Mouse (Mus musculus): ENCODE data around the gene Klhl40. TPM values are rescaled to one million over a fixed set of nuclear protein-coding genes. Genes with fewer than 3 reads are reported as not detected.

The Klhl40 gene
- polyA plus RNA-seq (2015; fragmentation: Nextera tagmentation; extraction: Ambion mirVana): 0.33 and 0.43 TPM in 2 replicates

DNA sequence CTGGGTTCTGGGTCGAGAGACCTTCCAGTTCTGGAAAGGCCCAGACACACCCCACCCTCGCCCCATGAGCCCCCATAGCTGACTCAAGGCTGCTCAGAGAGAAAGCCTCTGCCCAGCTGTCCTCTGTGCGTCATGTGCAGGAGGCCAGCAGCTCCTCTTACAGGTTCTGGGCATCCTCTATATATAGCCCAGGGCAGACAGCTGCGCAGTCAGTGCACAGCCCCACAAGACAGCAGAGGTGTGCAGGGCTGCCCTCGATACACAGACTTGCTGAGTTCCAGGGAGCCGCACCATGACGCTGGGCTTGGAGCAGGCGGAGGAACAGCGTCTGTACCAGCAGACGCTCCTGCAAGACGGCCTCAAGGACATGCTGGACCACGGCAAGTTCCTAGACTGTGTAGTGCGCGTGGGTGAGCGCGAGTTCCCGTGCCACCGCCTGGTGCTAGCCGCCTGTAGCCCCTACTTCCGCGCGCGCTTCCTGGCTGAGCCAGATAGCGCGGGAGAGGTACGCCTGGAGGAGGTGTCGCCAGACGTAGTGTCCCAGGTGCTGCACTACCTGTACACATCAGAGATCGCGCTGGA is at the start of gene Klhl40:
Gene Klhl40, plus strand, starts transcription at position 124 of the 582 bp plus-strand sequence.
- Histone ChIP-seq H3K4me1 (replicated peaks; ENCODE audit: control insufficient read depth, insufficient read depth, low read length) (no peaks in the 10 kb centered on the region), H3K9me3 (ENCODE audit: control insufficient read depth) (no peaks in the 10 kb centered on the region), H3K27me3 (replicated peaks; ENCODE audit: control insufficient read depth, insufficient read depth, low read length) (peaks cover 26% of the 10 kb centered on the region), H3K9ac (ENCODE audit: low read depth, low read length) (no peak within 1 kb of the TSS), H3K36me3 (ENCODE audit: control insufficient read depth, insufficient read depth) (no peaks in the 10 kb centered on the region), H3K4me2 (replicated peaks; ENCODE audit: low read depth) (peak within 1 kb of the TSS; percentile 58), H3K4me3 (ENCODE audit: low read depth, low read length) (peak within 1 kb of the TSS; percentile 28), H3K27ac (ENCODE audit: low read depth, low read length) (no peak within 1 kb of the TSS)
- WGBS: 18% methylated on average over 30 of the region's 30 CpGs
- ATAC-seq: 0 out of 2 replicates have a peak, but pooled peaks have one; percentile 38
- TF ChIP-seq CTCF (IDR thresholded peaks at IDR 0.05; ENCODE audit: low read depth): no peak

DNA sequence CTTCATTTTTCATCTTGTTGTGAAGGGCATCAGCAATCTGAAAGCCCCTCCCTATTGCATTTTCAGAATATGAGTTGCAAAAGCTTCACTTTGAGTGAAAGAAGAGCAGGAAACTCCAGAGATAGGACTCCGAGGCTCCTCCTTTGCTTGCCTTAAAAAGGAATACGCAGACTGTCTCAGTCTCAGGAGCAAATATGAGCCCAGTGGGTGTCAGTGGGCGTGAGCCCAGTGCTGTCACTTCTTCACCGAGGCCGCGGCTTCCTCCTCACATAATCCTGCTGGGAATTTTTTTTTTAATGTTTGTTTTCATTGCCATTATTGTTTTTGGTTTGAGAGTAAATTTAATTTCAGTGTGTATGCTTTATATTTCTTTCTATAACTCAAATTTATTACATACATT is 36.9 kb upstream of the Klhl40 start:
- Histone ChIP-seq H3K27me3 (replicated peaks; ENCODE audit: control insufficient read depth, insufficient read depth, low read length) (no peaks in the 10 kb centered on the region), H3K9ac (ENCODE audit: low read depth, low read length) (no peak overlapping the region), H3K27ac (ENCODE audit: low read depth, low read length) (no peak overlapping the region), H3K9me3 (ENCODE audit: control insufficient read depth) (no peaks in the 10 kb centered on the region), H3K4me1 (replicated peaks; ENCODE audit: control insufficient read depth, insufficient read depth, low read length) (no peaks in the 10 kb centered on the region), H3K4me3 (ENCODE audit: low read depth, low read length) (no peak overlapping the region), H3K36me3 (ENCODE audit: control insufficient read depth, insufficient read depth) (peaks cover 45% of the 10 kb centered on the region), H3K4me2 (replicated peaks; ENCODE audit: low read depth) (no peak overlapping the region)
- no peak for ATAC-seq
- WGBS: 90% methylated on average over 6 of the region's 6 CpGs
- TF ChIP-seq CTCF (IDR thresholded peaks at IDR 0.05; ENCODE audit: low read depth): no peak

DNA sequence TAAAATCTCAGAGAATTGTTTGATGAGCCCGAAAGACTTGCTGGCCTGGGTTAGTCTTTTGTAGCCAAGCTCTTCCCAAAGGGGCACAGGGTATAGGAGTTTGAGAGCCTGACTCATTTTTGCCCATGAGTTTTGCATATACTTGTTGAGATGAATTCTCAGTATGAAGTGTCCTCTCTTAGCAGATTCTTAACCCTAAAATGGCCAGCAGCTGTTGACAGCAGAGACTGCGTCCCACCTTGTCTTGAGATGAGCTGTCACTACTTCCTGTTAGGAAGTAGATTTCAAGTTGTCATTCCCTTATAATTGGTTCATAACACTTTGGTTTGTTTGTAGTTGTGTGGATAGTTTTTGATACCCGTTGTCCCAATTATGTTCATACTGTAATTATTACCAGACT is 36.2 kb upstream of the Klhl40 start:
- Histone ChIP-seq H3K27ac (ENCODE audit: low read depth, low read length) (no peak overlapping the region), H3K4me3 (ENCODE audit: low read depth, low read length) (no peak overlapping the region), H3K4me1 (replicated peaks; ENCODE audit: control insufficient read depth, insufficient read depth, low read length) (no peaks in the 10 kb centered on the region), H3K9ac (ENCODE audit: low read depth, low read length) (no peak overlapping the region), H3K4me2 (replicated peaks; ENCODE audit: low read depth) (no peak overlapping the region), H3K9me3 (ENCODE audit: control insufficient read depth) (no peaks in the 10 kb centered on the region), H3K27me3 (replicated peaks; ENCODE audit: control insufficient read depth, insufficient read depth, low read length) (no peaks in the 10 kb centered on the region), H3K36me3 (ENCODE audit: control insufficient read depth, insufficient read depth) (peaks cover 49% of the 10 kb centered on the region)
- no peak for TF ChIP-seq CTCF (IDR thresholded peaks at IDR 0.05; ENCODE audit: low read depth)
- no peak for ATAC-seq
- 93% methylated on average over 3 of the region's 3 CpGs for WGBS

- Histone ChIP-seq H3K9ac (ENCODE audit: low read depth, low read length) (no peak overlapping the region), H3K27ac (ENCODE audit: low read depth, low read length) (0 out of 2 replicates have a peak overlapping the region, but pooled peaks have one; percentile 36), H3K9me3 (ENCODE audit: control insufficient read depth) (no peaks in the 10 kb centered on the region), H3K27me3 (replicated peaks; ENCODE audit: control insufficient read depth, insufficient read depth, low read length) (no peaks in the 10 kb centered on the region), H3K36me3 (ENCODE audit: control insufficient read depth, insufficient read depth) (peaks cover 74% of the 10 kb centered on the region), H3K4me2 (replicated peaks; ENCODE audit: low read depth) (no peak overlapping the region), H3K4me1 (replicated peaks; ENCODE audit: control insufficient read depth, insufficient read depth, low read length) (no peaks in the 10 kb centered on the region), H3K4me3 (ENCODE audit: low read depth, low read length) (no peak overlapping the region)
- ATAC-seq: no peak
- WGBS: 85% methylated on average over 8 of the region's 8 CpGs
- TF ChIP-seq CTCF (IDR thresholded peaks at IDR 0.05; ENCODE audit: low read depth): no peak
Observed at GRCm38 (mm10) chr9:121744051-121744450, 33.4 kb upstream of the Klhl40 start.

DNA sequence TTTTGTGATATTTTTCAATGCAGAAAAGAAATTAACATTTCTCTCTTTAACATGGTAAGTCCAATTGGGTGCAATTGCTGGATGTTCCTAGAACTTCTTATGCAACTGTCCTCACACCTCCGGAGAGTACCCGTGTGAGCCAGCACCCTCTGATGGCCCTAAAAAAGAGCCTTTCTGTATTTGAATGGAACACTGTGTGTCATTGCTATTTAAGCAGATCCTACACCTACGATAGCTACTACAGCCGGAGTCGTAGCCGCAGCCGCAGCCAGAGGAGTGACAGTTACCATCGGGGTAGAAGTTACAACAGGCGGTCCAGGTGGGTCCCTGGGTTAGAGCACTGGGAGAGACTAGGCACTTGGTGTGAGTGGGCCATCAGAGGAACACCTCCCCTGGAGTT is 24.6 kb upstream of the Klhl40 start:
- no peaks in the 10 kb centered on the region for H3K9me3 ChIP-seq (ENCODE audit: control insufficient read depth)
- H3K36me3 ChIP-seq (ENCODE audit: control insufficient read depth, insufficient read depth): peaks cover 83% of the 10 kb centered on the region
- H3K27me3 ChIP-seq (replicated peaks; ENCODE audit: control insufficient read depth, insufficient read depth, low read length): no peaks in the 10 kb centered on the region
- no peak overlapping the region for H3K9ac ChIP-seq (ENCODE audit: low read depth, low read length)
- H3K4me3 ChIP-seq (ENCODE audit: low read depth, low read length): no peak overlapping the region
- H3K4me2 ChIP-seq (replicated peaks; ENCODE audit: low read depth): no peak overlapping the region
- no peak for ATAC-seq
- H3K4me1 ChIP-seq (replicated peaks; ENCODE audit: control insufficient read depth, insufficient read depth, low read length): no peaks in the 10 kb centered on the region
- 97% methylated on average over 9 of the region's 9 CpGs for WGBS
- no peak for TF ChIP-seq CTCF (IDR thresholded peaks at IDR 0.05; ENCODE audit: low read depth)
- no peak overlapping the region for H3K27ac ChIP-seq (ENCODE audit: low read depth, low read length)

GRCm38 (mm10) chr9:121754624-121755023 is 22.8 kb upstream of the Klhl40 start:
- no peak overlapping the region for H3K4me2 ChIP-seq (replicated peaks; ENCODE audit: low read depth)
- no peak for ATAC-seq
- no peak overlapping the region for H3K27ac ChIP-seq (ENCODE audit: low read depth, low read length)
- no peak for TF ChIP-seq CTCF (IDR thresholded peaks at IDR 0.05; ENCODE audit: low read depth)
- H3K9ac ChIP-seq (ENCODE audit: low read depth, low read length): no peak overlapping the region
- H3K9me3 ChIP-seq (ENCODE audit: control insufficient read depth): no peaks in the 10 kb centered on the region
- no peaks in the 10 kb centered on the region for H3K4me1 ChIP-seq (replicated peaks; ENCODE audit: control insufficient read depth, insufficient read depth, low read length)
- no peak overlapping the region for H3K4me3 ChIP-seq (ENCODE audit: low read depth, low read length)
- peaks cover 64% of the 10 kb centered on the region for H3K36me3 ChIP-seq (ENCODE audit: control insufficient read depth, insufficient read depth)
- 87% methylated on average over 3 of the region's 3 CpGs for WGBS
- H3K27me3 ChIP-seq (replicated peaks; ENCODE audit: control insufficient read depth, insufficient read depth, low read length): no peaks in the 10 kb centered on the region

Measured in intestine, postnatal 0 days (tissue).